Mouse (Mus musculus): ENCODE measurements around the gene Pak6. TPM values are rescaled to one million over a fixed set of nuclear protein-coding genes. Genes with fewer than 3 reads are reported as not detected.

The Pak6 gene
- polyA plus RNA-seq, 1 experiment from 2014 or later, result 14.0 TPM

DNA sequence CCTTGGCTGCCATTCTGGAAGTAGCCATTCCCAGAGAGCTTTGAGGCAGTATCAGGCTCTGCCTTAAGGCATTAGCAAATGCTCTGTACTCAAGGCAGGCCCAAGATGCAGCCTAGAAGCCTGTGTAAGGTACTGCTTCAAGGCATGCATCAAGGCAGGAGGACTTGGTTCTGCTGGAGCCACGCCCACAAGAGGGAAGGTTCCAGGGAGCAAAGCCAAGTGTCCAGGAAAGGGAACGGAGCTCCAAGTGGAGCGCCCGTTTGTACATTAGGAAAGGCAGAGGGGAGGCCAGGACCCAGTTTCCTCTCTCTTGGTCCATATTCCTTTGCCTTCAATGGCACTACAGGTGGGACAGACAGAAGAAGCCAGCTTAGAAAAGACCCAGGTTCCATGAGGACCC lies 45.4 kb downstream of the Pak6 start:
- Histone ChIP-seq H3K36me3 (ENCODE audit: control insufficient read depth, insufficient read depth, low read length) (no peaks in the 10 kb centered on the region), H3K9me3 (replicated peaks; ENCODE audit: control insufficient read depth, low read length) (no peaks in the 10 kb centered on the region), H3K27ac (ENCODE audit: low read depth, low read length) (no peak overlapping the region), H3K4me1 (ENCODE audit: control insufficient read depth, insufficient read depth, low read length) (peaks cover 16% of the 10 kb centered on the region), H3K4me3 (ENCODE audit: low read depth, low read length) (no peak overlapping the region), H3K27me3 (replicated peaks; ENCODE audit: control insufficient read depth, insufficient read depth, low read length) (peaks cover 73% of the 10 kb centered on the region), H3K4me2 (ENCODE audit: low read length) (no peak overlapping the region), H3K9ac (ENCODE audit: low read length) (no peak overlapping the region)
- no peak for ATAC-seq
- 73% methylated on average over 4 of the region's 4 CpGs for WGBS
- no peak for DNase-seq (ENCODE audit: low spot score)

DNA sequence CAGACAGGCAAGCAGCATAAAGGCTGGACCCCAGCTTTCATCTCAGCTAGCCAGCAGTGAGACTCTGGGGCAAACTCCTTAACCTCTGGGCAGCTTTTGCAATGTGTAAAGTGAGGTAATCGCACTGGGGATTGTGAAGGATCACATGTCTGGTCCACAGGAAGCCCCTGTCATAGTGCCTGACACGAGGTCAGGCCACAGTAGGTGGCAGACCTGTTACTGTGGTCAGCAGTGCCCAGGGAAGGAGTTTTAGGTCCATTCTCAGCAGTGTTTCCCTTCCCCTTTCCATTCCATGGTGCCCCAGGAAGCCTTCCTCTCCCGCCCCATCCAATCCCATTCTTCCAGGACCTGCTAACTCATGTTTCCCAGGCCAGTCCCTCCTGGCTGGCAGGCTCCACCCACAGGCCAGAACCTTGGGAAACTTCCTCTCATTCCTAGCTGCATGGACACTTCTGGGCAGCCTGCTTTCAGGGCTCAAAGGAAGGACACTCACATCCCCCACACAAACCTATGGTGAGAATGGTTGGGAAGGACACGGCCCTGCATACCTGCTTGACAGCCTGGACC lies 46.6 kb downstream of the Pak6 start:
- Histone ChIP-seq H3K27me3 (replicated peaks; ENCODE audit: control insufficient read depth, insufficient read depth, low read length) (peaks cover 60% of the 10 kb centered on the region), H3K27ac (ENCODE audit: low read depth, low read length) (no peak overlapping the region), H3K4me2 (ENCODE audit: low read length) (no peak overlapping the region), H3K36me3 (ENCODE audit: control insufficient read depth, insufficient read depth, low read length) (no peaks in the 10 kb centered on the region), H3K9me3 (replicated peaks; ENCODE audit: control insufficient read depth, low read length) (no peaks in the 10 kb centered on the region), H3K9ac (ENCODE audit: low read length) (no peak overlapping the region), H3K4me1 (ENCODE audit: control insufficient read depth, insufficient read depth, low read length) (peaks cover 15% of the 10 kb centered on the region), H3K4me3 (ENCODE audit: low read depth, low read length) (no peak overlapping the region)
- DNase-seq (ENCODE audit: low spot score) (no peak), ATAC-seq (no peak)
- 44% methylated on average over 4 of the region's 4 CpGs for WGBS

DNA sequence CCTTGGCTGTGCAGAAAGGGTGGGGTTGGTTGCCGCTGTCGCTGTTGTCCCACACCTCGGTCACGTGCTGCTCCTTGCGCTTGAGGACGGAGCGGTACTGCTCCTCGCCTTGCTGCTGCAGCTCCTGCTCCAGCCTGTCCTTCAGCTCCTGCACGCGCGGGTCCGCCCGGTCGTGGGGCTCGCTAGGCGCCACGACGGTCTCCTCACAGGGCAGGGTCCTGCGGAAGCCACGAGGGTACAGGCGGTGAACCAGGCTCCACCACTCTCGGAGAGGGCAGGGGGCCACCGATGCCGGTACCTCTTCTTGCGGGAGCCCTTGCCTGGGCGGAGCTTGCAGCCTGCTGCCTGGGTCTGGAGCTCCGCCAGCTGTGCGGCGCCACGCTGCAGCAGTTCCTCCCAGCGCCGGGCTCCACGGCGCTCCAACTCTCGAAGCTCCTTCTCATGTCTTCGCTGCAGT lies 48.0 kb downstream of the Pak6 start:
- Histone ChIP-seq H3K27ac (ENCODE audit: low read depth, low read length) (no peak overlapping the region), H3K9me3 (replicated peaks; ENCODE audit: control insufficient read depth, low read length) (no peaks in the 10 kb centered on the region), H3K36me3 (ENCODE audit: control insufficient read depth, insufficient read depth, low read length) (no peaks in the 10 kb centered on the region), H3K4me3 (ENCODE audit: low read depth, low read length) (peak overlapping the region; percentile 35), H3K4me2 (ENCODE audit: low read length) (peak overlapping the region; percentile 84), H3K4me1 (ENCODE audit: control insufficient read depth, insufficient read depth, low read length) (peaks cover 15% of the 10 kb centered on the region), H3K27me3 (replicated peaks; ENCODE audit: control insufficient read depth, insufficient read depth, low read length) (peaks cover 47% of the 10 kb centered on the region), H3K9ac (ENCODE audit: low read length) (peak overlapping the region; percentile 53)
- ATAC-seq, result peak; percentile 80
- peak; percentile 84 for DNase-seq (ENCODE audit: low spot score)
- WGBS, result under 1% methylated on average over 36 of the region's 36 CpGs

DNA sequence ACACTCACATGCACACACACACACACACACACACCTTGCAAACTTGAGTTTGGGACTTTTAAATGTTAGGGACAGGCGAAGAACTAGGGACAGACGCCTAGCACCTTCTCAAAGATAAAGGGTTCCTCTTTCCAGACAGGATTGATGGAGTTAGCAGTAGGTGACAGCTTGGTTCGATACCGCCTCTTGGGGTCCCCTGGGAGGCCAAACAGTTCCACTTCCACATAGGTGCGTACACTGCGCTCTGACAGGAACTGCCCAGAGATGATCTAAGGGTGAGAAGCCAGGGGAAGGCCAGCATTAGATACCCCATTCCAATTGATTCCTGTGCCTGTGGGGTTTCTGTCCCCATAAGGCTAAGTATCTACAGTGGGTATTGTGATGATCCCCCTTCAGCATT lies 50.5 kb downstream of the Pak6 start:
- H3K27me3 ChIP-seq (replicated peaks; ENCODE audit: control insufficient read depth, insufficient read depth, low read length), result peaks cover 30% of the 10 kb centered on the region
- H3K4me1 ChIP-seq (ENCODE audit: control insufficient read depth, insufficient read depth, low read length), result peaks cover 15% of the 10 kb centered on the region
- 93% methylated on average over 6 of the region's 6 CpGs for WGBS
- H3K36me3 ChIP-seq (ENCODE audit: control insufficient read depth, insufficient read depth, low read length), result no peaks in the 10 kb centered on the region
- no peak overlapping the region for H3K4me3 ChIP-seq (ENCODE audit: low read depth, low read length)
- H3K9me3 ChIP-seq (replicated peaks; ENCODE audit: control insufficient read depth, low read length), result no peaks in the 10 kb centered on the region
- H3K9ac ChIP-seq (ENCODE audit: low read length), result no peak overlapping the region
- ATAC-seq (no peak), DNase-seq (ENCODE audit: low spot score) (no peak)
- no peak overlapping the region for H3K27ac ChIP-seq (ENCODE audit: low read depth, low read length)
- H3K4me2 ChIP-seq (ENCODE audit: low read length), result no peak overlapping the region

DNA sequence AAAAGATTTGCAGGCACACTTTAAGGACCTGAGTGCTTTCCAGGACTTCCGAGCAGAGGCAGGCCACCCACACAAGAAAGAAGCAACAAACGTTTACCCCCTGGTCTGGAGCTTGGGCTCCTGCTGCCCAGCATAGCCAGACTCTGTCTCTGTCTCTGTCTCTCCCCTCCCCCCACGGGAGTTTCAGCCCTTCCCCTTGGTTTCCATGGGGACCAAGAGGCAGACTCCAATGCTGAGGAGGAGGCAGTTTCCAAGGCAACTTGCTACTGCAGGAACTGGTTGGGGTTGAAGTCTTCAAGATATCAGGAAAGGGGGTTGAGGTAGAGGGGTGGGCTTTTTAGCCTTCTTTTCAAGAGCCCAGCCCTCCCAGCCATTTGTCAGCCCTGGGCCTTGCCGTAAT lies 51.1 kb downstream of the Pak6 start:
- DNase-seq (ENCODE audit: low spot score) (peak; percentile 84), ATAC-seq (peak; percentile 45; the same call in 1 of the 2 replicates)
- H3K4me2 ChIP-seq (ENCODE audit: low read length), result no peak overlapping the region
- H3K4me3 ChIP-seq (ENCODE audit: low read depth, low read length), result no peak overlapping the region
- no peaks in the 10 kb centered on the region for H3K36me3 ChIP-seq (ENCODE audit: control insufficient read depth, insufficient read depth, low read length)
- H3K9me3 ChIP-seq (replicated peaks; ENCODE audit: control insufficient read depth, low read length), result no peaks in the 10 kb centered on the region
- 27% methylated on average over 4 of the region's 4 CpGs for WGBS
- H3K27me3 ChIP-seq (replicated peaks; ENCODE audit: control insufficient read depth, insufficient read depth, low read length), result peaks cover 26% of the 10 kb centered on the region
- H3K4me1 ChIP-seq (ENCODE audit: control insufficient read depth, insufficient read depth, low read length), result peaks cover 15% of the 10 kb centered on the region
- H3K27ac ChIP-seq (ENCODE audit: low read depth, low read length), result no peak overlapping the region
- H3K9ac ChIP-seq (ENCODE audit: low read length), result no peak overlapping the region

DNA sequence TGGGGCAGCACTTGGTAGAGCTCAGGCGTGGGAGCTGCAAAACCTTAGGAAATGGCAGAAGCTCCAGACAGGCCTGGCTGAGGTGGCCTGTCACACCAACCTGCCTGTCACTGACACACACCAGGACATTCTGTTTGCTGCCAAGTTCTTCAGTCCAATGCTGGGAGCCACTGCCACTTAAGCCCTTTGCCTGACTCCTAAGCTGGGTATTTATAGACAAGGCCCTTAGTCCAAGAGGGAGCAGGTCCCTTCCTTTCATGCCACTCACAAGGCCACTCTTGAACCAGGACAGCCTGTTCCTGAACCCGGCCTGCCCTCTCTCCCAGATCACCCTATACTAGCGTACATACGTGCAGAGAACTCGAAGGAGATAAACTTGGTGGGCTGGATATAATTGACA lies 53.6 kb downstream of the Pak6 start:
- Histone ChIP-seq H3K9me3 (replicated peaks; ENCODE audit: control insufficient read depth, low read length) (no peaks in the 10 kb centered on the region), H3K9ac (ENCODE audit: low read length) (no peak overlapping the region), H3K27ac (ENCODE audit: low read depth, low read length) (no peak overlapping the region), H3K27me3 (replicated peaks; ENCODE audit: control insufficient read depth, insufficient read depth, low read length) (peaks cover 9% of the 10 kb centered on the region; the same call in 1 of the 2 replicates), H3K4me2 (ENCODE audit: low read length) (no peak overlapping the region), H3K4me1 (ENCODE audit: control insufficient read depth, insufficient read depth, low read length) (peaks cover 8% of the 10 kb centered on the region; the same call in 1 of the 2 replicates), H3K36me3 (ENCODE audit: control insufficient read depth, insufficient read depth, low read length) (no peaks in the 10 kb centered on the region), H3K4me3 (ENCODE audit: low read depth, low read length) (no peak overlapping the region)
- WGBS, result 83% methylated on average over 5 of the region's 5 CpGs
- ATAC-seq, result no peak
- no peak for DNase-seq (ENCODE audit: low spot score)

DNA sequence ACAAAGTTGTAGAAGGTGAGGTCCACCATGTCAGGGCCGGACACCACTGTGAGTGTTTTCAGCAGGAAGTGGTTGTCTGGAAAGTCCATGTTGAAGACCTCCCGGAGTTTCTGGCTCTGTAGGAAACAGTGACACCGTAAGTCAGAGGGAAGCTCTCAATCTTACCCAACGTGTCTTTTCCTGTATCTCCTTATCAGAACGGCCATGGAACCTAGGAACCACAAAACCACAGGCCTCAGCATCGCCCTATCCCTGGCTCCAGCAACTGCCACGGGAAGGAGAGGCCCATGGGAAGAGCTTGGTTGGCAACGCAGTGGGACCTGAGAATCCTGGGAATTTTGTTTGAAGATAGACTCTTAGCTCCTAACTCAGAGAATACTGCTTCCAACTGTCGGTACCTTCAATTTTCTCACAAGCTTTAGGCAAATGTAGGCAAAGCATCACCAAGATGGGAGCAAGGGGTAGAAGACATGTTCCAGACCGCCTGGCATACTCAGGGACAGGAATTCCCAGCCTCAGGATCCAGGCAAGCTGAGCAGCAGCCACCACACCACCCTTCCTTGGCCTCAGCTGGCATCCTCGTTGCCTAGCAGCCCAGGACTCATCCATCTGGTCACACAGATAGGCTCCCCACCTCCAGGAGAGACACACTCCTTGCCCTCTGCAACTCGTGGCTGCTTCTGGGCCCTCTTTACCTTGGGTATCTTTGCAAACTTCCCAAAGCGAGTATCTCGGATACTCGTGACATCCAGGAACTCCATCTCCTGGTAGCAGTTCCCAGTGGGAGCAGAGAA lies 60.8 kb downstream of the Pak6 start:
- ATAC-seq (no peak), DNase-seq (ENCODE audit: low spot score) (no peak)
- H3K9me3 ChIP-seq (replicated peaks; ENCODE audit: control insufficient read depth, low read length), result no peaks in the 10 kb centered on the region
- no peak overlapping the region for H3K27ac ChIP-seq (ENCODE audit: low read depth, low read length)
- no peak overlapping the region for H3K4me2 ChIP-seq (ENCODE audit: low read length)
- no peak overlapping the region for H3K9ac ChIP-seq (ENCODE audit: low read length)
- no peaks in the 10 kb centered on the region for H3K36me3 ChIP-seq (ENCODE audit: control insufficient read depth, insufficient read depth, low read length)
- H3K4me3 ChIP-seq (ENCODE audit: low read depth, low read length), result no peak overlapping the region
- 87% methylated on average over 15 of the region's 15 CpGs for WGBS
- H3K27me3 ChIP-seq (replicated peaks; ENCODE audit: control insufficient read depth, insufficient read depth, low read length), result peaks cover 3% of the 10 kb centered on the region; the same call in 1 of the 2 replicates
- no peaks in the 10 kb centered on the region; the same call in 1 of the 2 replicates for H3K4me1 ChIP-seq (ENCODE audit: control insufficient read depth, insufficient read depth, low read length)

DNA sequence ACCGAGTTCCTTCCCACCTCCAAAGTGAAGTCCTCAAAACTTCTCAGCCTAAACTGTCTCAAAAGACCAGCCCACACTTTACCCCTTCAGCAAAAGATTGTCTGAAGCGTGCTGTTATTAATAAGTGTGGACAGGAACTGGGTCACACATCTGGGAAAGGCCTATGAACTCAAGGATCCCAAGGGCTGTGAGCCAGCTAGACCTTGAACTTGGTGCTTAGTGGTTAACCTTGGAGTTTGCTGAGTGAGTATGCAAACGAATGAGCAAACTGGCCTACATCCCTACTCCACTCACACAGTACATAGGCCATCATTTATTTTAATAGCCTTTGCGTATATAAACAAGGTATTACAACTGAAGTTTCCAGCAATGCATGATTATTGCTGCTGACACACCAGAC lies 62.4 kb downstream of the Pak6 start:
- Histone ChIP-seq H3K9ac (ENCODE audit: low read length) (no peak overlapping the region), H3K36me3 (ENCODE audit: control insufficient read depth, insufficient read depth, low read length) (no peaks in the 10 kb centered on the region), H3K9me3 (replicated peaks; ENCODE audit: control insufficient read depth, low read length) (no peaks in the 10 kb centered on the region), H3K27ac (ENCODE audit: low read depth, low read length) (no peak overlapping the region), H3K4me1 (ENCODE audit: control insufficient read depth, insufficient read depth, low read length) (no peaks in the 10 kb centered on the region; the same call in 1 of the 2 replicates), H3K4me3 (ENCODE audit: low read depth, low read length) (no peak overlapping the region), H3K4me2 (ENCODE audit: low read length) (no peak overlapping the region), H3K27me3 (replicated peaks; ENCODE audit: control insufficient read depth, insufficient read depth, low read length) (peaks cover 3% of the 10 kb centered on the region; the same call in 1 of the 2 replicates)
- ATAC-seq, result no peak
- DNase-seq (ENCODE audit: low spot score), result no peak
- 87% methylated on average over 4 of the region's 4 CpGs for WGBS

DNA sequence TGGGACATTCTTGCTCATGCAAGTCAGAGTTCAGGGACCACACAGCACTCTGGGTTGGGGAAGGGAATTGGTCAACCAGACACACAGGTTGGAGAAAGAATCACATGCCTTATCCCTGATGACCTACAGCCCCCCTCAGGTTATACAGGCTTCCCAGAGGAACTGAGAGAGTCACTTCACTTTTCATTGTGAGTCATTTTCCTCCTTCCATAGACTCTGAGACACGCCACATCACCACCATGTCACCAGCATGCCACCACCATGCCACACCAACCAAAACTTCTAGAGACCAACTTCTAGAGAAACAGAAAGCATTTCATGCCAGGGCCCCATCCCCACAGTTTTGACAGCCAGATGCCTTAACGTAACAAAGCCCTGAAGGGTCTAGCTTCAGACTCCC lies 63.8 kb downstream of the Pak6 start:
- Histone ChIP-seq H3K4me3 (ENCODE audit: low read depth, low read length) (no peak overlapping the region), H3K9me3 (replicated peaks; ENCODE audit: control insufficient read depth, low read length) (no peaks in the 10 kb centered on the region), H3K36me3 (ENCODE audit: control insufficient read depth, insufficient read depth, low read length) (no peaks in the 10 kb centered on the region), H3K27ac (ENCODE audit: low read depth, low read length) (no peak overlapping the region), H3K4me2 (ENCODE audit: low read length) (no peak overlapping the region), H3K4me1 (ENCODE audit: control insufficient read depth, insufficient read depth, low read length) (no peaks in the 10 kb centered on the region; the same call in 1 of the 2 replicates), H3K27me3 (replicated peaks; ENCODE audit: control insufficient read depth, insufficient read depth, low read length) (peaks cover 3% of the 10 kb centered on the region; the same call in 1 of the 2 replicates), H3K9ac (ENCODE audit: low read length) (no peak overlapping the region)
- DNase-seq (ENCODE audit: low spot score) (no peak), ATAC-seq (no peak)
- 66% methylated on average over 2 of the region's 2 CpGs for WGBS

All from forebrain, embryonic 14.5 days (tissue).